Mouse (Mus musculus) neutrophil, adult 65 days (primary cell): ENCODE results near the gene Pcnx4. TPM values are rescaled to one million over a fixed set of nuclear protein-coding genes. Genes with fewer than 3 reads are reported as not detected.

ENCODE experiments used
- total RNA-seq: library from RNA; stranded (reverse); gene quantifications from 2 replicates; pipeline ENCODE4 v1.2.4, GENCODE M21; 2023

The Pcnx4 gene
- 0.41 and 0.50 TPM in 2 replicates for total RNA-seq

DNA sequence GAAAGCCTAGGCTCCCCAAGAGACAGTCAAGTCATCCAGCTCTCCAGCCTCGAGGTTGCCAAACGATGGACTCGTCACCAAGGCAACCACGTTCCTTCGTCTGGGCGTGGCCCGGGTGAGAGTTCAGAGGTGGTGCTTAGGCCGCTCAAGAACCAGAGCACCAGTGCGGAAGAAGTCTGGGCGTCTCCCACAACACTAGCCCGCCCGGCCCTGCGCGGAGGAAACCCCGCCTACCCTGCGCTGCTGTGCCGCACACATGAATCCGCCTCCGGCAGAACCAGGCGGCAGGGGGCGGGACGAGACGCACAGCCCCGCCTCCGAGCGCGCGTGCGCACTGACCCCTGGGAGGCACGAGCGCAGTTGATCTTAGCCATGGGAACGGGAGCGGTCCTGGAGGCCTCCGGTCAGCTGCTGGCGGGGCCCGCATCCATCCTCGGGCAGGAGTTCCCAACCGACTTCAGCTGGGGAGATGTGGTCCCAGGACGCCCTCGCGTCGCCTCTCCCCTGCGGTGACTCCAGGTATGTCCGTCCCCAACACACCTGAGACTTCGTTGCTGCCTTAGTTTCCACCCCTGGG is at the start of gene Pcnx4:
Gene Pcnx4, plus strand, starts transcription at position 363 of the 577 bp plus-strand sequence.

Other genes with a start within 250 kb of the Pcnx4 start
- gene Rtn1, start 127.3 kb upstream of the Pcnx4 start, total RNA-seq = 0.79 and 1.0 TPM in 2 replicates
- not detected in 2 replicates for gene Lrrc9, start 94.5 kb upstream of the Pcnx4 start, total RNA-seq
- 0.68 TPM in 1 of 2 replicates, not detected in the other for gene Gm4756, start 113.3 kb downstream of the Pcnx4 start, total RNA-seq
- gene Dhrs7, start 128.5 kb downstream of the Pcnx4 start, total RNA-seq = 252 and 285 TPM in 2 replicates
- gene Ppm1a, start 221.1 kb downstream of the Pcnx4 start, total RNA-seq = 115 and 131 TPM in 2 replicates